Mouse (Mus musculus): Measurements from ENCODE around the gene Sel1l3.

Sel1l3 gene

DNA sequence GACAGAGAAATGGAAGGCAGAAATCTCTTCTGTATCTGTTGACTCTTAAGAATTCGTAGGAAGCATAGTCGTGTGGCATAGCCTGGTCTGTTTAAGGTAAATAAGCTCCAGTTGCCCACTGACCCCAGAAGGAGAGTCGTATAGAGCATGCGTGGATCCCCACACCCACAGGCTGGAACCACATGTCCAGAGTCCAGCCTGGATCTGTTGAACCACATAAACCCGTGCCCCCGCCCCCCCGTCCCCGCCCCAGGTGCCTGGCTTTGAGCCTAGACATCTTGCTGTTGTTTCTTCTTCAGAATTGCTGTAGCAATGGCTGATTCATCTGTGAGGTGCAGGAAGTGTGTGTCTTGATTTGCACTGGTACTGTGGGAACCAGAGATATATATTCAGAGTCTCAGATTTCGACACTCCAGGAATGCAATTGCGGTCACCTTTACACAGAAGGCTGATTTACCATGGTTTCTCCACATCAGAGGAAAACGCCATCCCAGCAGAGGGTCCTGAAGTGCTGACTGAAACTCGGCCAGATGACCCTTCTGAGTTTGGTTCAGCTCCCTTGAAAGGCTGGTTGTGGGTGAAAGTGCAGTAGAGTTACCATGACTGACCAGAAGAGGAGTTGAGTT lies 111.8 kb downstream of the Sel1l3 start:
- 83% methylated on average over 12 of the region's 12 CpGs for WGBS

GRCm38 (mm10) chr5:53091331-53091730 lies 122.4 kb downstream of the Sel1l3 start:
- 73% methylated on average over 3 of the region's 3 CpGs for WGBS

GRCm38 (mm10) chr5:53087452-53087851 lies 126.3 kb downstream of the Sel1l3 start:
- WGBS, result 89% methylated on average over 7 of the region's 7 CpGs

DNA sequence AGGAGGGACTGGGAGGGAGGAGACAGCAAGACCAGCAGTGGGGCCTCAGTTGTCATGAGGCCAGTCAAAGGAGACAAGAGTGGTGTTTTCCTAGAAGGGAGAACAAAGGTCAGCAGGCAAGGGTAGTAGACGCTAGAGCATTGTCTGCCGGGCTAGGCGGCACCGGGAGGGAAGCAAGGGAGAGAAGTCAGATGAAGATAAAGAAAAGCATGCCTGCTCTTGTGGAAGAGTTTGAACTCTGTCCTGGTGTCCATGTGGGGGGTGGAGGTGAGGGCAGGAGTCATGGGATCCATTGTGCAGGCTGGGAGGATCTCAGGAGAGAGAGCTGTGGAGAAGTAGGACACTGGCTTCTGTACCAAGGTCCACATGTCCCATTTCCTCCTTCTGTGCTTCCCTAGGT lies 135.3 kb downstream of the Sel1l3 start:
- 76% methylated on average over 4 of the region's 4 CpGs for WGBS

- WGBS, result 86% methylated on average over 6 of the region's 6 CpGs
Measured at GRCm38 (mm10) chr5:53074553-53074952, 139.2 kb downstream of the Sel1l3 start.

DNA sequence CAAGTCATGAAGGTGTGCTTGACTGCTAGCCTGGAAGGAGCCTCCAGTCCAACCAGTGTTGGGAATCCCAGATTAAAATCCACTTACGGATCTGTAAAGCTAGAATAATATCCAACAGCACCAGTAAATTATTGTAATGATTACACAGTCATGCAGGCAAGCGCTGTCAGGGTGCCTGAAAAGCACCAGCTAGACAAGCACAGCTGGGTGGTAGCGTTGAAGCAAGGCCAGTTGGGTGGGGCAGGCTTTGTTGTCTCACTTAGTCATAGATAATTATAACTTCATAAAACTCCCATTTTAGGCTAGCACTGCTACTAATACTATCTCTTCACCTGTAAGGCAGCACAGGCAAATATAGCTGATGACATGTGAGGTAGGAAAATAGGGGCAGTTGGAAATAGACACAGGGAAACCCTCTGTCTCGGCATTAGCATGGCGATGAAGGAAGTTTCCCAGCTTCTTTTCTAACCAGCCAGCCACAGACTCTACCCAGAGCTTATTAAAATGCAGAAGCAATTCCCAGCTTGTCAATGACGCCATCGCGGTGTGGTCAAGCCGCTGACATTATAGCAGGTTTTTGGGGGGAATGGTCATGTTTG lies 152.1 kb downstream of the Sel1l3 start:
- WGBS, result 86% methylated on average over 9 of the region's 9 CpGs

Measured in cerebral cortex, adult 2 months (tissue).